Mouse (Mus musculus): ENCODE results near the gene Aplp2. TPM values are rescaled to one million over a fixed set of nuclear protein-coding genes. Genes with fewer than 3 reads are reported as not detected.

The Aplp2 gene
- polyA plus RNA-seq, 1 experiment from 2014 or later: 233 TPM

GRCm38 (mm10) chr9:31210749-31211689 lies 596 bp downstream of the Aplp2 start:
- ATAC-seq (ENCODE audit: low FRiP score): peak; percentile 65
- Histone ChIP-seq H3K9me3 (ENCODE audit: control insufficient read depth, low read length) (no peaks in the 10 kb centered on the region), H3K27me3 (ENCODE audit: control insufficient read depth, insufficient read depth, low read length) (no peaks in the 10 kb centered on the region), H3K27ac (ENCODE audit: low read depth, low read length) (peak overlapping the region; percentile 88), H3K36me3 (ENCODE audit: control insufficient read depth, insufficient read depth, low read length) (no peaks in the 10 kb centered on the region), H3K4me1 (ENCODE audit: control insufficient read depth, insufficient read depth, low read length) (peaks cover 22% of the 10 kb centered on the region), H3K4me2 (peak overlapping the region; percentile 95), H3K9ac (ENCODE audit: low read length) (peak overlapping the region; percentile 90), H3K4me3 (ENCODE audit: low read depth, low read length) (peak overlapping the region; percentile 98)
- DNase-seq (ENCODE audit: low spot score, missing footprints): peak; percentile 93
- under 1% methylated on average over 71 of the region's 93 CpGs for WGBS

GRCm38 (mm10) chr9:31210163-31210562 lies 1.5 kb downstream of the Aplp2 start:
- Histone ChIP-seq H3K27me3 (ENCODE audit: control insufficient read depth, insufficient read depth, low read length) (no peaks in the 10 kb centered on the region), H3K4me3 (ENCODE audit: low read depth, low read length) (peak overlapping the region; percentile 98), H3K9ac (ENCODE audit: low read length) (peak overlapping the region; percentile 24; the same call in 1 of the 2 replicates), H3K9me3 (ENCODE audit: control insufficient read depth, low read length) (no peaks in the 10 kb centered on the region), H3K4me1 (ENCODE audit: control insufficient read depth, insufficient read depth, low read length) (peaks cover 22% of the 10 kb centered on the region), H3K4me2 (peak overlapping the region; percentile 95), H3K27ac (ENCODE audit: low read depth, low read length) (no peak overlapping the region), H3K36me3 (ENCODE audit: control insufficient read depth, insufficient read depth, low read length) (no peaks in the 10 kb centered on the region)
- ATAC-seq (ENCODE audit: low FRiP score): no peak
- 30% methylated on average over 7 of the region's 7 CpGs for WGBS
- peak; percentile 88 for DNase-seq (ENCODE audit: low spot score, missing footprints)

- Histone ChIP-seq H3K4me1 (ENCODE audit: control insufficient read depth, insufficient read depth, low read length) (peaks cover 22% of the 10 kb centered on the region), H3K36me3 (ENCODE audit: control insufficient read depth, insufficient read depth, low read length) (no peaks in the 10 kb centered on the region), H3K9me3 (ENCODE audit: control insufficient read depth, low read length) (no peaks in the 10 kb centered on the region), H3K27me3 (ENCODE audit: control insufficient read depth, insufficient read depth, low read length) (no peaks in the 10 kb centered on the region), H3K4me2 (peak overlapping the region; percentile 95; the same call in 1 of the 2 replicates), H3K9ac (ENCODE audit: low read length) (no peak overlapping the region), H3K4me3 (ENCODE audit: low read depth, low read length) (no peak overlapping the region), H3K27ac (ENCODE audit: low read depth, low read length) (no peak overlapping the region)
- 82% methylated on average over 1 of the region's 1 CpGs for WGBS
- no peak for ATAC-seq (ENCODE audit: low FRiP score)
- no peak for DNase-seq (ENCODE audit: low spot score, missing footprints)
These were observed 2.1 kb downstream of the Aplp2 start for GRCm38 (mm10) chr9:31209502-31209901.

GRCm38 (mm10) chr9:31207732-31208131 lies 3.9 kb downstream of the Aplp2 start:
- H3K9ac ChIP-seq (ENCODE audit: low read length): no peak overlapping the region
- H3K36me3 ChIP-seq (ENCODE audit: control insufficient read depth, insufficient read depth, low read length): no peaks in the 10 kb centered on the region
- H3K27ac ChIP-seq (ENCODE audit: low read depth, low read length): no peak overlapping the region
- H3K27me3 ChIP-seq (ENCODE audit: control insufficient read depth, insufficient read depth, low read length): no peaks in the 10 kb centered on the region
- peaks cover 19% of the 10 kb centered on the region for H3K4me1 ChIP-seq (ENCODE audit: control insufficient read depth, insufficient read depth, low read length)
- H3K9me3 ChIP-seq (ENCODE audit: control insufficient read depth, low read length): no peaks in the 10 kb centered on the region
- ATAC-seq (ENCODE audit: low FRiP score) (no peak), DNase-seq (ENCODE audit: low spot score, missing footprints) (no peak)
- H3K4me2 ChIP-seq: no peak overlapping the region
- no peak overlapping the region for H3K4me3 ChIP-seq (ENCODE audit: low read depth, low read length)
- 91% methylated on average over 3 of the region's 3 CpGs for WGBS

GRCm38 (mm10) chr9:31204722-31205121 lies 6.9 kb downstream of the Aplp2 start:
- H3K27ac ChIP-seq (ENCODE audit: low read depth, low read length): no peak overlapping the region
- no peak overlapping the region for H3K4me3 ChIP-seq (ENCODE audit: low read depth, low read length)
- H3K27me3 ChIP-seq (ENCODE audit: control insufficient read depth, insufficient read depth, low read length): no peaks in the 10 kb centered on the region
- no peak for DNase-seq (ENCODE audit: low spot score, missing footprints)
- no peak overlapping the region for H3K4me2 ChIP-seq
- H3K9ac ChIP-seq (ENCODE audit: low read length): no peak overlapping the region
- H3K9me3 ChIP-seq (ENCODE audit: control insufficient read depth, low read length): no peaks in the 10 kb centered on the region
- no peaks in the 10 kb centered on the region for H3K36me3 ChIP-seq (ENCODE audit: control insufficient read depth, insufficient read depth, low read length)
- peaks cover 6% of the 10 kb centered on the region; the same call in 1 of the 2 replicates for H3K4me1 ChIP-seq (ENCODE audit: control insufficient read depth, insufficient read depth, low read length)
- WGBS: 84% methylated on average over 6 of the region's 6 CpGs
- no peak for ATAC-seq (ENCODE audit: low FRiP score)

- DNase-seq (ENCODE audit: low spot score, missing footprints): no peak
- H3K36me3 ChIP-seq (ENCODE audit: control insufficient read depth, insufficient read depth, low read length): no peaks in the 10 kb centered on the region
- no peak overlapping the region for H3K4me3 ChIP-seq (ENCODE audit: low read depth, low read length)
- no peak overlapping the region for H3K4me2 ChIP-seq
- no peaks in the 10 kb centered on the region for H3K27me3 ChIP-seq (ENCODE audit: control insufficient read depth, insufficient read depth, low read length)
- no peaks in the 10 kb centered on the region for H3K4me1 ChIP-seq (ENCODE audit: control insufficient read depth, insufficient read depth, low read length)
- 82% methylated on average over 16 of the region's 16 CpGs for WGBS
- ATAC-seq (ENCODE audit: low FRiP score): no peak
- H3K9ac ChIP-seq (ENCODE audit: low read length): no peak overlapping the region
- no peaks in the 10 kb centered on the region for H3K9me3 ChIP-seq (ENCODE audit: control insufficient read depth, low read length)
- no peak overlapping the region for H3K27ac ChIP-seq (ENCODE audit: low read depth, low read length)
These were observed 7.9 kb downstream of the Aplp2 start for GRCm38 (mm10) chr9:31203571-31204210.

- Histone ChIP-seq H3K9me3 (ENCODE audit: control insufficient read depth, low read length) (no peaks in the 10 kb centered on the region), H3K4me2 (no peak overlapping the region), H3K36me3 (ENCODE audit: control insufficient read depth, insufficient read depth, low read length) (no peaks in the 10 kb centered on the region), H3K9ac (ENCODE audit: low read length) (no peak overlapping the region), H3K4me1 (ENCODE audit: control insufficient read depth, insufficient read depth, low read length) (no peaks in the 10 kb centered on the region), H3K27me3 (ENCODE audit: control insufficient read depth, insufficient read depth, low read length) (no peaks in the 10 kb centered on the region), H3K4me3 (ENCODE audit: low read depth, low read length) (no peak overlapping the region), H3K27ac (ENCODE audit: low read depth, low read length) (no peak overlapping the region)
- WGBS: 86% methylated on average over 6 of the region's 6 CpGs
- ATAC-seq (ENCODE audit: low FRiP score) (no peak), DNase-seq (ENCODE audit: low spot score, missing footprints) (no peak)
These were observed 8.5 kb downstream of the Aplp2 start for GRCm38 (mm10) chr9:31203068-31203467.

- DNase-seq (ENCODE audit: low spot score, missing footprints) (no peak), ATAC-seq (ENCODE audit: low FRiP score) (no peak)
- H3K36me3 ChIP-seq (ENCODE audit: control insufficient read depth, insufficient read depth, low read length): peaks cover 3% of the 10 kb centered on the region; the same call in 1 of the 2 replicates
- no peaks in the 10 kb centered on the region for H3K4me1 ChIP-seq (ENCODE audit: control insufficient read depth, insufficient read depth, low read length)
- H3K9me3 ChIP-seq (ENCODE audit: control insufficient read depth, low read length): no peaks in the 10 kb centered on the region
- H3K27ac ChIP-seq (ENCODE audit: low read depth, low read length): no peak overlapping the region
- 96% methylated on average over 3 of the region's 3 CpGs for WGBS
- H3K9ac ChIP-seq (ENCODE audit: low read length): no peak overlapping the region
- no peak overlapping the region for H3K4me3 ChIP-seq (ENCODE audit: low read depth, low read length)
- no peak overlapping the region for H3K4me2 ChIP-seq
- H3K27me3 ChIP-seq (ENCODE audit: control insufficient read depth, insufficient read depth, low read length): no peaks in the 10 kb centered on the region
These were observed 13.0 kb downstream of the Aplp2 start for GRCm38 (mm10) chr9:31198614-31199013.

- H3K4me3 ChIP-seq (ENCODE audit: low read depth, low read length): no peak overlapping the region
- H3K4me2 ChIP-seq: no peak overlapping the region
- WGBS: over 99% methylated on average over 7 of the region's 7 CpGs
- H3K9me3 ChIP-seq (ENCODE audit: control insufficient read depth, low read length): no peaks in the 10 kb centered on the region
- DNase-seq (ENCODE audit: low spot score, missing footprints) (no peak), ATAC-seq (ENCODE audit: low FRiP score) (no peak)
- H3K36me3 ChIP-seq (ENCODE audit: control insufficient read depth, insufficient read depth, low read length): peaks cover 3% of the 10 kb centered on the region; the same call in 1 of the 2 replicates
- no peak overlapping the region for H3K9ac ChIP-seq (ENCODE audit: low read length)
- H3K27ac ChIP-seq (ENCODE audit: low read depth, low read length): no peak overlapping the region
- H3K27me3 ChIP-seq (ENCODE audit: control insufficient read depth, insufficient read depth, low read length): no peaks in the 10 kb centered on the region
- H3K4me1 ChIP-seq (ENCODE audit: control insufficient read depth, insufficient read depth, low read length): no peaks in the 10 kb centered on the region
These were observed 13.8 kb downstream of the Aplp2 start for GRCm38 (mm10) chr9:31197782-31198181.

All from midbrain, embryonic 11.5 days (tissue).